Mouse (Mus musculus) MEL (cell line): ENCODE data around the gene Sfr1. TPM values are rescaled to one million over a fixed set of nuclear protein-coding genes. Genes with fewer than 3 reads are reported as not detected.

ENCODE experiments used
- DNase-seq: peaks from one replicate; pipeline ENCODE4 v3.0.0; 2011; ENCODE audit warnings: low read depth, low spot score
- H3K27ac ChIP-seq: 2 replicates; pipeline ENCODE4 v1.5.1; 2012; ENCODE audit warnings: low read depth, mild to moderate bottlenecking, control low read depth, low read length, moderate library complexity; ENCODE audit not compliant: control insufficient read depth
- H3K27me3 ChIP-seq, 2 experiments: fragments of 150-350 bp in 1 of 2; sonication (generic) in 1 of 2; 2 replicates each; pipeline ENCODE4 v1.6.1; 2012; ENCODE audit warnings: low read length in 2 of 2, mild to moderate bottlenecking in 2 of 2, improper control_type of control experiment in 1 of 2, moderate library complexity in 1 of 2; ENCODE audit not compliant: insufficient read depth in 2 of 2, control insufficient read depth in 1 of 2
- H3K36me3 ChIP-seq, 2 experiments: 2 replicates each; pipeline ENCODE4 v1.6.1; 2012 to 2014; ENCODE audit warnings: low read length in 2 of 2, improper control_type of control experiment in 1 of 2, inconsistent platforms in 1 of 2, mild to moderate bottlenecking in 1 of 2; ENCODE audit not compliant: insufficient read depth in 2 of 2, control insufficient read depth in 1 of 2
- H3K4me1 ChIP-seq, 2 experiments: fragments of 150-350 bp in 1 of 2; sonication (generic) in 1 of 2; 2 replicates each; pipeline ENCODE4 v1.6.1; 2012; ENCODE audit warnings: low read length in 2 of 2, improper control_type of control experiment in 1 of 2, mild to moderate bottlenecking in 1 of 2; ENCODE audit not compliant: insufficient read depth in 2 of 2, control insufficient read depth in 1 of 2
- H3K4me3 ChIP-seq, 2 experiments: fragments of 150-350 bp in 1 of 2; sonication (generic) in 1 of 2; 2 replicates each; pipeline ENCODE4 v1.5.1; 2012; ENCODE audit warnings: low read depth in 2 of 2, low read length in 2 of 2, mild to moderate bottlenecking in 2 of 2, moderate library complexity in 2 of 2, control low read depth in 1 of 2, improper control_type of control experiment in 1 of 2; ENCODE audit not compliant: control insufficient read depth in 1 of 2, insufficient read depth in 1 of 2
- H3K79me2 ChIP-seq: 2 replicates; pipeline ENCODE4 v1.6.1; 2012; ENCODE audit warnings: mild to moderate bottlenecking, low read length, moderate library complexity; ENCODE audit not compliant: control insufficient read depth, poor library complexity, insufficient read depth
- H3K9ac ChIP-seq: 2 replicates; pipeline ENCODE4 v1.6.1; 2012; ENCODE audit warnings: low read depth, mild to moderate bottlenecking, control low read depth, low read length, moderate library complexity; ENCODE audit not compliant: control insufficient read depth, poor library complexity, severe bottlenecking
- H3K9me3 ChIP-seq: fragments of 150-350 bp; sonication (generic); replicated peaks from 2 replicates; pipeline ENCODE4 v1.6.1; 2012; ENCODE audit warnings: mild to moderate bottlenecking, low read length, improper control_type of control experiment, moderate library complexity; ENCODE audit not compliant: insufficient read depth
- CTCF ChIP-seq, 3 experiments: IDR thresholded peaks in 2 of 3; conservative IDR thresholded peaks in 1 of 3; 2 replicates each; pipeline ENCODE4 v1.5.1; 2011 to 2012; ENCODE audit warnings: low read length in 3 of 3, low read depth in 2 of 3, mild to moderate bottlenecking in 2 of 3, improper control_type of control experiment in 1 of 3, inconsistent platforms in 1 of 3, mixed read lengths in 1 of 3, moderate library complexity in 1 of 3; ENCODE audit not compliant: control insufficient read depth in 1 of 3, insufficient read depth in 1 of 3, poor library complexity in 1 of 3, severe bottlenecking in 1 of 3
- ETS1 ChIP-seq: IDR thresholded peaks from 2 replicates; pipeline ENCODE4 v1.6.1; 2012; ENCODE audit warnings: low read depth, mild to moderate bottlenecking, inconsistent platforms, low read length, improper control_type of control experiment, moderate library complexity
- GATA1 ChIP-seq: IDR thresholded peaks from 2 replicates; pipeline ENCODE4 v1.6.1; 2011; ENCODE audit warnings: low read depth, low read length, improper control_type of control experiment
- MAX ChIP-seq: IDR thresholded peaks from 2 replicates; pipeline ENCODE4 v1.6.1; 2011; ENCODE audit warnings: low read length, improper control_type of control experiment
- MAZ ChIP-seq: IDR thresholded peaks from 2 replicates; pipeline ENCODE4 v1.6.1; 2012; ENCODE audit warnings: low read depth, mild to moderate bottlenecking, inconsistent platforms, low read length, improper control_type of control experiment
- MXI1 ChIP-seq: IDR thresholded peaks from 2 replicates; pipeline ENCODE4 v1.6.1; 2011; ENCODE audit warnings: mild to moderate bottlenecking, low read depth, low read length, improper control_type of control experiment
- SIN3A ChIP-seq: IDR thresholded peaks from 2 replicates; pipeline ENCODE4 v1.6.1; 2012; ENCODE audit warnings: low read length, improper control_type of control experiment, inconsistent platforms
- TBP ChIP-seq: IDR thresholded peaks from 2 replicates; pipeline ENCODE4 v1.8.0; 2011; ENCODE audit warnings: low read depth, low read length, improper control_type of control experiment
- USF2 ChIP-seq, 2 experiments: IDR thresholded peaks; 2 replicates each; pipeline ENCODE4 v1.6.1; 2011 to 2012; ENCODE audit warnings: improper control_type of control experiment in 2 of 2, low read length in 2 of 2, borderline replicate concordance in 1 of 2, inconsistent platforms in 1 of 2, low read depth in 1 of 2, mild to moderate bottlenecking in 1 of 2; ENCODE audit not compliant: insufficient read depth in 1 of 2
- ZMIZ1 ChIP-seq: IDR thresholded peaks from 2 replicates; pipeline ENCODE4 v1.6.1; 2012; ENCODE audit warnings: low read depth, mild to moderate bottlenecking, inconsistent platforms, low read length, improper control_type of control experiment, moderate library complexity
- polyA plus RNA-seq, 2 experiments: library from polyadenylated mRNA; stranded (reverse) in 1 of 2; unstranded in 1 of 2; fragments of >175 nt in 1 of 2; fragments of >200 nt in 1 of 2; gene quantifications; 2 replicates each; pipeline versions ENCODE4 v1.2.1 to v1.2.4; 2012; ENCODE audit warnings: low replicate concordance in 2 of 2, low read depth in 1 of 2; ENCODE audit not compliant: insufficient read length in 2 of 2, insufficient read depth in 1 of 2, missing spikeins in 1 of 2
- total RNA-seq: library from RNA; depleted of rRNA; stranded (reverse); fragments of 300-350 nt; gene quantifications from 2 replicates; pipeline ENCODE4 v1.2.3, GENCODE M21; 2012

Sfr1 gene
- total and polyA plus RNA-seq, 3 experiments = 74.0 to 91.0 TPM; not detected in 1

DNA sequence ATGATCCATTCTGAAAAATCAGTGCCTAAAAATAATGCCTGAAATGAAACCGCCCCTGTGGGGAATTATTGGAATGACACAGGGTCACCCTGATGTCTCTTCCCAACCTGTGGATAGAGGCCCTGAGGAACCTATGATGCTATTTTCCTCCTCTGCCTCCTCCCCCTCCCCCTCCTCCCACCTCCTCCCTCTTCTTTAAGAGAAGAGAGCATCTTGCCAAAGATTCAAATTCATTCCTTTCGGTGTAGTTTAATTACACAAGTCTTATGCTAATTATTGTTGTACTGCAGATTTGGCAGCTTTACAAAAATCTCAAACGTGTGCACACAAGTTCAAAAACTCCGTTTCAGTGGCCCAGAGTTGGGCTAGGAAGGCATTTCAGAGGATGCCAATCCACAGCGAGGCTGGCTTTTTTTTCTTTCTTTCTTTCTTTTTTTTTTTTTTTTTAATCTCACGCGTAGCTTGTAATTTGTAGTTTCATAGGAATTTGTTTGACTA is 5.8 kb upstream of the Sfr1 start:
- peaks cover 0 to 7% of the 10 kb centered on the region in 2 experiments; a peak in 2 of 4 replicates for H3K36me3 ChIP-seq
- no peak for TF ChIP-seq MAZ
- no peak for TF ChIP-seq ZMIZ1
- TF ChIP-seq GATA1 = no peak
- H3K9me3 ChIP-seq = no peaks in the 10 kb centered on the region

GRCm38 (mm10) chr19:47730691-47731070 is 801 bp upstream of the Sfr1 start:
- peaks cover 2 to 3% of the 10 kb centered on the region in 2 experiments; a peak in 2 of 4 replicates for H3K4me1 ChIP-seq
- H3K36me3 ChIP-seq = peaks cover 18 to 19% of the 10 kb centered on the region in 2 experiments
- TF ChIP-seq TBP = 0 out of 2 replicates have a peak, but pooled peaks have one; percentile 7
- TF ChIP-seq MAZ = peak; percentile 71
- TF ChIP-seq SIN3A = peak; percentile 78
- no peak for TF ChIP-seq CTCF (IDR thresholded peaks at IDR 0.05 in 2 of 3, conservative IDR thresholded peaks at IDR 0.05 in 1 of 3; ENCODE audit: control insufficient read depth in 1 of 3, insufficient read depth in 1 of 3, low read depth in 2 of 3, low read length in 3 of 3, poor library complexity in 1 of 3, severe bottlenecking in 1 of 3)
- TF ChIP-seq ETS1 = 0 out of 2 replicates have a peak, but pooled peaks have one; percentile 5
- peak; percentile 70 for TF ChIP-seq MXI1
- TF ChIP-seq, all 39 proteins: peak for 5

More for the DNA sequence above, 5.8 kb upstream of the Sfr1 start:
- Histone ChIP-seq H3K4me3 (no peak overlapping the region), H3K4me1 (no peaks in the 10 kb centered on the region; a peak in 1 of 4 replicates), H3K9ac (no peak overlapping the region), H3K27ac (no peak overlapping the region), H3K79me2 (no peaks in the 10 kb centered on the region; the same call in 1 of the 2 replicates), H3K27me3 (no peaks in the 10 kb centered on the region)
- no peak for DNase-seq

DNA sequence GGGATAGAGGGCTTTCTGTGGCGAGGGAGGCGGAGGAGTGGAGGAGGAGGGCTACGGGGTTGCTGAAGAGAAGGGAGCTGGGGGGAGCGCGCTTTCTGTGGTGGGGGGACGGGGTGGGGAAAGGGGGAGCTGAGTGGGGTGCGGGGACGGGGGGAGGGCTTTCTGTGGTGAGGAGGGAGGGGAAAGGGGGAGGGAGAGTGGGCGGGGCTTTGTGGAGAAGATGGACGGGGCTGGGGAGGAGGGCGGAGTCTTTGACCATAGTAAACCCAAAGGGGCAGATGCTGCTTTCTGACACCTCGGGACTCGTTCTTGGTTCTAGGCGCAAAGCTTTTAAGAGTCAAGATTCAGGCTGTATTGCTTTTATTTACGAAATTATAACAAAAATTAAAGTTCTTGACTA is 449 bp downstream of the Sfr1 start:
- peak; percentile 77 for DNase-seq
- TF ChIP-seq USF2 (IDR thresholded peaks at IDR 0.05; ENCODE audit: borderline replicate concordance in 1 of 2, insufficient read depth in 1 of 2, low read depth in 1 of 2, low read length in 2 of 2) (no peak), MAX (no peak)

More at GRCm38 (mm10) chr19:47730691-47731070, 801 bp upstream of the Sfr1 start:
- Histone ChIP-seq H3K9me3 (no peaks in the 10 kb centered on the region), H3K79me2 (peaks cover 3% of the 10 kb centered on the region), H3K4me3 (peak overlapping the region; percentile 59 to 78), H3K9ac (peak overlapping the region; percentile 75), H3K27me3 (no peaks in the 10 kb centered on the region), H3K27ac (peak overlapping the region; percentile 87)
- peak; percentile 94 for DNase-seq

More for the DNA sequence above, 449 bp downstream of the Sfr1 start:
- Histone ChIP-seq H3K9me3 (no peaks in the 10 kb centered on the region), H3K9ac (peak overlapping the region; percentile 88), H3K4me1 (peaks cover 2 to 3% of the 10 kb centered on the region in 2 experiments; a peak in 2 of 4 replicates), H3K27ac (peak overlapping the region; percentile 84), H3K4me3 (peak overlapping the region; percentile 69 to 94), H3K27me3 (no peaks in the 10 kb centered on the region), H3K36me3 (peaks cover 18 to 19% of the 10 kb centered on the region in 2 experiments), H3K79me2 (peaks cover 3% of the 10 kb centered on the region)
